Mouse (Mus musculus) testis, postnatal 14 days (tissue): ENCODE results near the gene Gm6465.
"Not testable (repeated sequence)": the region's sequence is repeated elsewhere in the genome, so short reads cannot be mapped to it uniquely, and the experiment has no call there.

Experiments used
- DNase-seq: peaks from one replicate; pipeline ENCODE4 v3.0.0; 2021; ENCODE audit warnings: low spot score

Gm6465 gene

GRCm38 (mm10) chr5:11845239-11845638, at the start of gene Gm6465:
TSS of gene Gm6465 (plus strand) at chr5:11845539.
- DNase-seq: not testable (repeated sequence)

GRCm38 (mm10) chr5:11845824-11846223, 485 bp downstream of the Gm6465 start:
- DNase-seq: not testable (repeated sequence)

GRCm38 (mm10) chr5:11857909-11858308, 12.6 kb downstream of the Gm6465 start:
- not testable (repeated sequence) for DNase-seq
